Mouse (Mus musculus) lung, adult 2 months (tissue): ENCODE results near the gene Tnfrsf23. TPM values are rescaled to one million over a fixed set of nuclear protein-coding genes. Genes with fewer than 3 reads are reported as not detected.
"Not testable (repeated sequence)": the region's sequence is repeated elsewhere in the genome, so short reads cannot be mapped to it uniquely, and the experiment has no call there.

Experiments
- DNase-seq: peaks from one replicate; pipeline ENCODE4 v3.0.0; 2022
- H3K4me1 ChIP-seq: fragments of 200-500 bp; 2 replicates; pipeline ENCODE4 v1.6.1; 2011; ENCODE audit warnings: low read length; ENCODE audit not compliant: control insufficient read depth, insufficient read depth
- H3K4me3 ChIP-seq: fragments of 200-500 bp; replicated peaks from 2 replicates; pipeline ENCODE3; 2011; ENCODE audit warnings: low read depth, mild to moderate bottlenecking, control low read depth, low read length; ENCODE audit errors: extremely low read depth
- CTCF ChIP-seq: fragments of 200-500 bp; IDR thresholded peaks from 2 replicates; pipeline ENCODE4 v1.5.1; 2011; ENCODE audit warnings: mild to moderate bottlenecking, low read length, control low read depth; ENCODE audit not compliant: insufficient read depth
- POLR2A ChIP-seq: fragments of 200-500 bp; IDR thresholded peaks from 2 replicates; pipeline ENCODE4 v1.6.1; 2011; ENCODE audit warnings: low read depth, mild to moderate bottlenecking, control low read depth, low read length, borderline replicate concordance; ENCODE audit errors: extremely low read depth
- WGBS: fragments of 180-500 bp; shearing (Covaris S2); methylation state at CpG from one replicate; pipeline ENCODE4 v1.1.7; 2018; 5-methylcytosine and 5-hydroxymethylcytosine counted together
- polyA plus RNA-seq: library from polyadenylated mRNA; depleted of rRNA; stranded (reverse); fragments of >200 nt; gene quantifications from 2 replicates; pipeline ENCODE4 v1.2.3, GENCODE M21; 2012

The Tnfrsf23 gene
- polyA plus RNA-seq, 1 experiment = 5.3 TPM

DNA sequence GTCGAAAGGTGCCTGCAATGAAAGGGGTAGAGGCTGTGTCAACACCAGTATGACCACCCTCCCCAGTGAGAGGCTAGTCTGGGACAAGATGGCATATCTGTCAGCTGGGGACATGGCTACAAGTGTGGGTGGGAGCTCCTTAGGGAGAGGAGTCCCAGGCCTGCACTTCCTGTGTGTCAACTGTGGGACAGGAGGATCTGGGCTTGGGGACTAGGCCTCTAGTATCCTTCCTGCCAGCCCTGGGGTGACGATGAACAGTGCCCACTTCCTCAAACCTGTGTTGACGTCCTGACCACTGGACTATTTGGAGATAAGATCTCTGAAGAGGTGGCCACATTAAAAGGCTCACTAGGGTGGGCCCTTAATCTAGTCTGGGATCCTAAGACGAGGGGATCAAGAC, 4.3 kb upstream of the Tnfrsf23 start:
- WGBS = 55% methylated on average over 4 of the region's 4 CpGs
- TF ChIP-seq CTCF (no peak), POLR2A (no peak)
- DNase-seq = no peak
- H3K4me3 ChIP-seq = no peak overlapping the region
- H3K4me1 ChIP-seq = no peaks in the 10 kb centered on the region

GRCm38 (mm10) chr7:143689481-143689880, 3.8 kb upstream of the Tnfrsf23 start:
- TF ChIP-seq POLR2A = no peak
- Histone ChIP-seq H3K4me3 (no peak overlapping the region), H3K4me1 (no peaks in the 10 kb centered on the region)
- WGBS = 77% methylated on average over 7 of the region's 7 CpGs
- DNase-seq = no peak

DNA sequence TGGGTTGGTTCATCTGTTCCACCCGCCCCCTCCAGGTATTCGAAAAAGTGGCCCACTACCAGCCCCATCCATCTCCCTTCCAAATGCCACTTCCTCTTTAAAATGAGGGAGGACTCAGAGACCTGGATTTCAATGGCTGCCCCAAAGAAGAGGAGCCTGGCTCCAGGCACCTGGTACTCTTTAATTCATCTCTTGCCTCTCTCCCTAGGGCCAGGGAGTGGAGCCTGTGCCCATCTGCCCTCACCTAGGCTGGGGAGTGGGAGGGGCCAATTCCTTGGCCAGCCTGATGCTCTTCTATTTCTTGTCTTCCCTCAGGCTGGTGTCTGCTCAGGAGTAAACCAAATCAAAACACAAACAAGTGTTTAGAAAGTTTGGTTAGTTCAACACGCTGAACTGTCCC, 1.0 kb upstream of the Tnfrsf23 start:
- not testable (repeated sequence) for H3K4me3 ChIP-seq, DNase-seq
- whole genome bisulfite sequencing = 82% methylated on average over 3 of the region's 3 CpGs

GRCm38 (mm10) chr7:143686191-143686590, 519 bp upstream of the Tnfrsf23 start:
- not testable (repeated sequence) for H3K4me1 ChIP-seq, DNase-seq, H3K4me3 ChIP-seq
- 36% methylated on average over 4 of the region's 4 CpGs for WGBS

More for the DNA sequence above, 1.0 kb upstream of the Tnfrsf23 start:
- not testable (repeated sequence) for H3K4me1 ChIP-seq

GRCm38 (mm10) chr7:143684569-143684968, 1.1 kb downstream of the Tnfrsf23 start:
- H3K4me3 ChIP-seq, H3K4me1 ChIP-seq, DNase-seq: not testable (repeated sequence)
- 63% methylated on average over 2 of the region's 2 CpGs for WGBS

DNA sequence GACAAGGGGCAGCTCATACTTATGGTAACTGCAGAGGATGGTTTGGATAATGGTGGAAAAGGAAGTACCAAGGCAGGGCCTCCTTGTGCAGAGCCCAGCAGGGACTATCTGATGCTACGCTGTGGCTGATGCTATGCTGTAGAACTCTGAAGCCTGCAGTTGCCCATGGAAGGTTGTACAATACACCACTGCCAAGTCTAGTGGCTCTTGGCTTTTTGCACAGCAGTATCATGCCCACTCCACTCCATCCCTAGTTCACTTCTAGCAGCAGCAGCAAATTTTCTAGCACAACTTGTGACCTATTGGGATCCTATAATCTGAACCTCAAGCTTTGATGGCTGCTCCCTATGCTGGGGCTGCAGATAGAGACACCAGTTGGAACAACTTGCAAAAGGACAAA, 4.1 kb downstream of the Tnfrsf23 start:
- no peak for DNase-seq
- WGBS = 96% methylated on average over 1 of the region's 1 CpGs
- no peak overlapping the region for H3K4me3 ChIP-seq
- H3K4me1 ChIP-seq = no peaks in the 10 kb centered on the region
- TF ChIP-seq CTCF (no peak), POLR2A (no peak)

GRCm38 (mm10) chr7:143680836-143681235, 4.8 kb downstream of the Tnfrsf23 start:
- 57% methylated on average over 2 of the region's 2 CpGs for WGBS
- H3K4me3 ChIP-seq, H3K4me1 ChIP-seq, DNase-seq: not testable (repeated sequence)

DNA sequence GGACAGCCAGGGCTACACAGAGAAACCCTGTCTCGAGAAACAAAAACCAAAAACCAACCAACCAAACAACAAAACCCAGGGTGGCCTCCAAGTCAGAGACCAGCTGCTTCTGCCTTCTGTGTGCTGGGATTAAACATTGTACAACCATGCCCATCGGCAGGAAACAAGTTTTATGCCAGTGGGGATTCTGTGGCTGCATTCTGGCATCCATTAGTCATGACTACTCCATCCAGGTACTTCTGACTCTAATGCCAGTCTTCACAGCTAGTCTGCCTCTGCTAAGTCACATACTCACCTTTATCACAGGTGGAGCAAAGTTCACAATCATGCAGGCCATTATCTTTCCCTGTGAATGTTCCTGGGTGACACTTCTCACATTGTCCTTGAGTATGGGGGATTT, 6.0 kb downstream of the Tnfrsf23 start:
- H3K4me1 ChIP-seq, DNase-seq, H3K4me3 ChIP-seq: not testable (repeated sequence)
- 75% methylated on average over 2 of the region's 2 CpGs for WGBS

DNA sequence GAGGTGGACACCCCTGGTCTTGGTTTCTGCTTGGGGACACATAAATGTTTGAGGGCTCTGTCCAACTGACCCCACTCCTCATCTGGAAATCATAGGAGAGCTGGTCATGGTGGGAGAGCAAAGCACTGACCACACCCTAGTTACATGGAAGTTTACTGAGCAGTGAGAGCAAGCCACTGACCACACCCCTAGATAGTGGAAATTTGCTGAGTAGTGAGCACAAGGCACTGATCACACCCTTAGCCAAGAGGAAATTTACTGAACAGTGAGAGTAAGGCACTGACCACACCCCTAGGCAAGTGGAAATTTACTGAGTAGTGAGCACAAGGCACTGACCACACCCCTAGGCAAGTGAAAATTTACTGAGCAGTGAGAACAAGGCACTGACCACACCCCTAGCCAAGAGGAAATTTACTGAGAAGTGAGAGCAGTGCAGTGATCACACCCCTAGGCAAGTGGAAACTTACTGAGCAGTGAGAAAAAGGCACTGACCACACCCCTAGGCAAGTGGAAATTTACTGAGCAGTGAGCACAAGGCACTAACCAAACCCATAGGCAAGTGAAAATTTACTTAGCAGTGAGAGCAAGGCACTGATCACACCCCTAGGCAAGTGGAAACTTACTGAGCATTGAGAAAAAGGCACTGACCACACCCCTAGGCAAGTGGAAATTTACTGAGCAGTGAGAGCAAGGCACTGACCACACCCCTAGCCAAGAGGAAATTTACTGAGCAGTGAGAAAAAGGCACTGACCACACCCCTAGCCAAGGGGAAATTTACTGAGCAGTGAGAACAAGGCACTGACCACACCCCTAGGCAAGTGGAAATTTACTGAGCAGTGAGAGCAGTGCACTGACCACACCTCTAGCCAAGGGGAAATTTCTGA, 19.0 kb downstream of the Tnfrsf23 start:
- no peak for TF ChIP-seq CTCF
- TF ChIP-seq POLR2A = no peak
- Histone ChIP-seq H3K4me1 (no peaks in the 10 kb centered on the region), H3K4me3 (no peak overlapping the region)
- no peak for DNase-seq

DNA sequence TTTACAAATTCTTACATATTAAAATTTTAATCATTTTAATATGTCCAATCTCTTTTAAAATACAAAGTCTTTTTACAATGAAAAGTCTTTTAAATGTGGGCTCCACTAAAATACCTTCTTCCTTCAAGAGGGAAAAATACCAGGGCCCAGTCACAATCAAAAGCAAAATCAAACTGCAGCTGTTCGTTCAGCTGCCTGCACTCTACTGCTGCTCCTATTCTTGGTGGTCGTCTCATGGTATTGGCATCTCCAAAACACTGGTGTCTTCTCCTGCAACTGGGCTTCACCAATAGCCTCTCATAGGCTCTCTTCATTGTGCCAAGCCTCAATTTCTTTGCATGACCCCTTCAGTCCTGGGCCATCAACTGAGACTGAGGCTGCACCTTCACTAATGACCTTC, 22.2 kb downstream of the Tnfrsf23 start:
- H3K4me3 ChIP-seq = no peak overlapping the region
- DNase-seq = no peak
- TF ChIP-seq CTCF = no peak
- no peak for TF ChIP-seq POLR2A
- H3K4me1 ChIP-seq = no peaks in the 10 kb centered on the region
- WGBS = 80% methylated on average over 2 of the region's 2 CpGs

DNA sequence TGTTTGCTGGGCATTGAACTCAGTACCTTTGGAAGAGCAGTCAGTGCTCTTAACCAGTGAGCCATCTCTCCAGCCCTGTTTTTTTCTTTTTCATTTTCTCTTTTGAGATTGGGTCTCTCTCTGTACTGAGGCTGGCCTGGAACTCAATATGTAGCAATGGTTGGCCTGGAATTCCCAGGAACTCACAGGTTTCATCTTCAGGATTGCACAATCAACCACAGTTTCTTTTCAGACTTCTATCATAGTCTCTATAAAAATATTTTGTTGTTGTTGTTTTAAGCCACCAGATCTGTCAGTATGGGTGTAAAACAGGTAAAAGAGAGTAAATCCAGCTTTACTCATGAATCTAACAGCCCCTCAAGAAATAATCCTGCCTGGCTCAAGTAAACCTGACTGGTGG, 24.9 kb downstream of the Tnfrsf23 start:
- TF ChIP-seq POLR2A = no peak
- no peak for TF ChIP-seq CTCF
- no peak for DNase-seq
- Histone ChIP-seq H3K4me3 (no peak overlapping the region), H3K4me1 (no peaks in the 10 kb centered on the region)

DNA sequence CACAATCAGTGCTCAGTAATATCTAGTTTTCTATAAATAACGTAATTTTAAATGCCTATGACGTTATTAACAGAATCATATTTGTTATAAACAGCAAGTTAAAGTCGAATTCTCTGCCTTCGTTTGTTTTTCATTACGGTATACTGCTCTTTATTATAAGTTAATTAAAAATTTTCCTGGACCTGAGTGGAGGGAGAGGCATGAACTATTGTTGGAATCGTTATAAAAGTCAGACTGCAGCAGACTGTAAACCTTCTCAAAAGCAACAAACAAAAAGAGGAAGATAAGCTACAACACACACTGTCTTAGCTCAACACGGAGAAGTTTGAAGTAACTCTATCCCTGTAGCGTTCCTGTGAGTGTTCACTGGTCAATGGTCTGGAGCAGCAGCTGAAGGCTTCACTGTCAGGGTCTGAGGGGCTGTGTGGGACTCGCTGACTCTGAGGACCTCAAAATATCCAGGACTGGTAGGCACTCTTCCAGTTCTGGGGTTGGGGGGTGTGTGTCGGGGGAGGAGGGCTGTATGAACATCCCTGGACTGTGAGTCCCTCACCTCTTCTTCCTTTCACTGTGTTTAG, 35.8 kb downstream of the Tnfrsf23 start:
- WGBS = 48% methylated on average over 10 of the region's 10 CpGs
- DNase-seq, H3K4me1 ChIP-seq, H3K4me3 ChIP-seq: not testable (repeated sequence)
